Mouse (Mus musculus) embryonic facial prominence, embryonic 15.5 days (tissue): ENCODE data around the gene Glp2r. TPM values are rescaled to one million over a fixed set of nuclear protein-coding genes. Genes with fewer than 3 reads are reported as not detected.

Source experiments
- ATAC-seq: fragments of 200-750 bp; cut with Nextera tagmentation; 2 replicates; pipeline ENCODE4 v1.8.0; 2017; ENCODE audit warnings: low read depth, moderate TSS enrichment; ENCODE audit not compliant: insufficient number of reproducible peaks, low FRiP score, low TSS enrichment
- H3K27ac ChIP-seq: fragments of 300-500 bp; sonication (generic); replicated peaks from 2 replicates; pipeline ENCODE4 v1.5.1; 2015; ENCODE audit warnings: mild to moderate bottlenecking, inconsistent platforms
- H3K27me3 ChIP-seq: fragments of 300-500 bp; sonication (generic); 2 replicates; pipeline ENCODE4 v1.6.1; 2015; ENCODE audit warnings: inconsistent platforms
- H3K36me3 ChIP-seq: fragments of 300-500 bp; sonication (generic); 2 replicates; pipeline ENCODE4 v1.6.1; 2015; ENCODE audit warnings: mild to moderate bottlenecking, inconsistent platforms
- H3K4me1 ChIP-seq: fragments of 300-500 bp; sonication (generic); 2 replicates; pipeline ENCODE4 v1.6.1; 2015; ENCODE audit warnings: inconsistent platforms
- H3K4me2 ChIP-seq: fragments of 300-500 bp; sonication (generic); replicated peaks from 2 replicates; pipeline ENCODE4 v1.6.1; 2015; ENCODE audit warnings: mild to moderate bottlenecking, inconsistent platforms
- H3K4me3 ChIP-seq: fragments of 300-500 bp; sonication (generic); replicated peaks from 2 replicates; pipeline ENCODE4 v1.5.1; 2015; ENCODE audit warnings: mild to moderate bottlenecking, inconsistent platforms
- H3K9ac ChIP-seq: fragments of 300-500 bp; sonication (generic); 2 replicates; pipeline ENCODE4 v1.6.1; 2015; ENCODE audit warnings: inconsistent platforms
- H3K9me3 ChIP-seq: fragments of 300-500 bp; sonication (generic); replicated peaks from 2 replicates; pipeline ENCODE4 v1.6.1; 2016; ENCODE audit warnings: inconsistent platforms
- WGBS: fragments of 180-500 bp; shearing (Covaris S2); methylation state at CpG from one replicate; pipeline ENCODE4 v1.1.7; 2015; 5-methylcytosine and 5-hydroxymethylcytosine counted together
- polyA plus RNA-seq: library from polyadenylated mRNA; unstranded; fragments of >200 nt; fragmentation: Nextera tagmentation; extraction: Ambion mirVana; gene quantifications from 2 replicates; pipeline ENCODE4 v1.2.1, GENCODE M21; 2015

Glp2r gene
- 0.07 and 0.11 TPM in 2 replicates for polyA plus RNA-seq

- no peaks in the 10 kb centered on the region for H3K9me3 ChIP-seq
- WGBS, result 74% methylated on average over 14 of the region's 14 CpGs
- no peak within 1 kb of the TSS for H3K4me2 ChIP-seq
- no peak within 1 kb of the TSS for H3K27ac ChIP-seq
- no peak within 1 kb of the TSS for H3K9ac ChIP-seq
- no peaks in the 10 kb centered on the region for H3K36me3 ChIP-seq
- H3K4me3 ChIP-seq, result no peak within 1 kb of the TSS
- no peaks in the 10 kb centered on the region for H3K4me1 ChIP-seq
- H3K27me3 ChIP-seq, result no peaks in the 10 kb centered on the region
- no peak for ATAC-seq
Observed at GRCm38 (mm10) chr11:67771053-67771452, at the start of gene Glp2r. TSS of gene Glp2r (minus strand) at chr11:67771153.

- 8% methylated on average over 4 of the region's 4 CpGs for WGBS
- H3K27ac ChIP-seq, result no peak overlapping the region
- H3K36me3 ChIP-seq, result no peaks in the 10 kb centered on the region
- no peak overlapping the region for H3K9ac ChIP-seq
- H3K4me1 ChIP-seq, result peaks cover 6% of the 10 kb centered on the region; the same call in 1 of the 2 replicates
- H3K4me2 ChIP-seq, result peak overlapping the region; percentile 36; the same call in 1 of the 2 replicates
- ATAC-seq, result no peak
- no peaks in the 10 kb centered on the region for H3K9me3 ChIP-seq
- no peaks in the 10 kb centered on the region; the same call in 1 of the 2 replicates for H3K27me3 ChIP-seq
- H3K4me3 ChIP-seq, result no peak overlapping the region
Observed at GRCm38 (mm10) chr11:67820221-67820620, 49.3 kb upstream of the Glp2r start.

GRCm38 (mm10) chr11:67819604-67820003, 48.7 kb upstream of the Glp2r start:
- Histone ChIP-seq H3K9ac (no peak overlapping the region), H3K27ac (no peak overlapping the region), H3K36me3 (no peaks in the 10 kb centered on the region), H3K9me3 (no peaks in the 10 kb centered on the region), H3K4me2 (peak overlapping the region; percentile 36; the same call in 1 of the 2 replicates), H3K4me1 (peaks cover 6% of the 10 kb centered on the region; the same call in 1 of the 2 replicates), H3K27me3 (no peaks in the 10 kb centered on the region; the same call in 1 of the 2 replicates), H3K4me3 (0 out of 2 replicates have a peak overlapping the region, but pooled peaks have one; percentile 16)
- WGBS, result 5% methylated on average over 5 of the region's 5 CpGs
- no peak for ATAC-seq

GRCm38 (mm10) chr11:67811535-67811934, 40.6 kb upstream of the Glp2r start:
- H3K27me3 ChIP-seq, result no peaks in the 10 kb centered on the region
- no peak overlapping the region for H3K27ac ChIP-seq
- H3K4me3 ChIP-seq, result no peak overlapping the region
- H3K9me3 ChIP-seq, result no peaks in the 10 kb centered on the region
- no peaks in the 10 kb centered on the region for H3K4me1 ChIP-seq
- no peak for ATAC-seq
- no peak overlapping the region for H3K9ac ChIP-seq
- no peak overlapping the region for H3K4me2 ChIP-seq
- 82% methylated on average over 6 of the region's 6 CpGs for WGBS
- H3K36me3 ChIP-seq, result no peaks in the 10 kb centered on the region

GRCm38 (mm10) chr11:67808051-67808450, 37.1 kb upstream of the Glp2r start:
- Histone ChIP-seq H3K4me2 (no peak overlapping the region), H3K9me3 (no peaks in the 10 kb centered on the region), H3K36me3 (no peaks in the 10 kb centered on the region), H3K27me3 (no peaks in the 10 kb centered on the region), H3K4me1 (no peaks in the 10 kb centered on the region), H3K4me3 (no peak overlapping the region), H3K9ac (no peak overlapping the region), H3K27ac (no peak overlapping the region)
- ATAC-seq, result no peak
- WGBS, result 79% methylated on average over 5 of the region's 5 CpGs

- 80% methylated on average over 11 of the region's 11 CpGs for WGBS
Observed at GRCm38 (mm10) chr11:67806832-67807597, 36.1 kb upstream of the Glp2r start.

GRCm38 (mm10) chr11:67805538-67805937, 34.6 kb upstream of the Glp2r start:
- Histone ChIP-seq H3K27me3 (no peaks in the 10 kb centered on the region), H3K36me3 (no peaks in the 10 kb centered on the region), H3K4me2 (no peak overlapping the region), H3K4me3 (no peak overlapping the region), H3K4me1 (peaks cover 4% of the 10 kb centered on the region; the same call in 1 of the 2 replicates), H3K27ac (no peak overlapping the region), H3K9me3 (no peaks in the 10 kb centered on the region), H3K9ac (no peak overlapping the region)
- no peak for ATAC-seq
- 93% methylated on average over 1 of the region's 1 CpGs for WGBS

More at GRCm38 (mm10) chr11:67806832-67807597, 36.1 kb upstream of the Glp2r start:
- ATAC-seq, result no peak
- no peaks in the 10 kb centered on the region for H3K27me3 ChIP-seq
- H3K9me3 ChIP-seq, result no peaks in the 10 kb centered on the region
- H3K27ac ChIP-seq, result no peak overlapping the region
- no peak overlapping the region for H3K4me3 ChIP-seq
- no peaks in the 10 kb centered on the region for H3K36me3 ChIP-seq
- no peak overlapping the region for H3K4me2 ChIP-seq
- no peak overlapping the region for H3K9ac ChIP-seq
- no peaks in the 10 kb centered on the region for H3K4me1 ChIP-seq

- ATAC-seq, result no peak
- Histone ChIP-seq H3K9ac (no peak overlapping the region), H3K27ac (no peak overlapping the region), H3K27me3 (no peaks in the 10 kb centered on the region), H3K4me3 (no peak overlapping the region), H3K36me3 (no peaks in the 10 kb centered on the region), H3K9me3 (no peaks in the 10 kb centered on the region), H3K4me1 (peaks cover 9% of the 10 kb centered on the region; the same call in 1 of the 2 replicates), H3K4me2 (no peak overlapping the region)
- WGBS, result 43% methylated on average over 8 of the region's 8 CpGs
Observed at GRCm38 (mm10) chr11:67801169-67801568, 30.2 kb upstream of the Glp2r start.

- Histone ChIP-seq H3K36me3 (no peaks in the 10 kb centered on the region), H3K4me1 (peaks cover 9% of the 10 kb centered on the region; the same call in 1 of the 2 replicates), H3K27ac (no peak overlapping the region), H3K4me2 (no peak overlapping the region), H3K27me3 (no peaks in the 10 kb centered on the region), H3K9me3 (no peaks in the 10 kb centered on the region), H3K9ac (no peak overlapping the region), H3K4me3 (no peak overlapping the region)
- no peak for ATAC-seq
Observed at GRCm38 (mm10) chr11:67800130-67800723, 29.3 kb upstream of the Glp2r start.

GRCm38 (mm10) chr11:67797931-67798330, 27.0 kb upstream of the Glp2r start, which contains the start of gene Dhrs7c:
TSS of gene Dhrs7c (plus strand) at chr11:67798187.
- 58% methylated on average over 7 of the region's 7 CpGs for WGBS
- no peak for ATAC-seq
- Histone ChIP-seq H3K27me3 (no peaks in the 10 kb centered on the region), H3K9me3 (no peaks in the 10 kb centered on the region), H3K36me3 (no peaks in the 10 kb centered on the region), H3K4me2 (no peak within 1 kb of the TSS), H3K4me3 (0 out of 2 replicates have a peak within 1 kb of the TSS, but pooled peaks have one; percentile 8), H3K9ac (no peak within 1 kb of the TSS), H3K27ac (no peak within 1 kb of the TSS), H3K4me1 (peaks cover 9% of the 10 kb centered on the region; the same call in 1 of the 2 replicates)

- Histone ChIP-seq H3K4me3 (no peak overlapping the region), H3K27ac (no peak overlapping the region), H3K4me1 (no peaks in the 10 kb centered on the region), H3K9ac (no peak overlapping the region), H3K9me3 (no peaks in the 10 kb centered on the region), H3K4me2 (no peak overlapping the region), H3K36me3 (no peaks in the 10 kb centered on the region), H3K27me3 (no peaks in the 10 kb centered on the region)
- WGBS, result 63% methylated on average over 11 of the region's 11 CpGs
- no peak for ATAC-seq
Observed at GRCm38 (mm10) chr11:67790182-67790581, 19.2 kb upstream of the Glp2r start.
